Mouse (Mus musculus) heart, postnatal 36 days (tissue): ENCODE results near the gene Dlk1. TPM values are rescaled to one million over a fixed set of nuclear protein-coding genes. Genes with fewer than 3 reads are reported as not detected.

Experiments
- total RNA-seq, 2 experiments: library from RNA; stranded (reverse); gene quantifications; 2 replicates each; pipeline ENCODE4 v1.2.3; 2021

Gene Dlk1
- total RNA-seq, 2 experiments from 2014 or later: 0.22 to 1.00 TPM

Other genes starting within 250 kb of the Dlk1 start
- gene Rtl1, start 147.5 kb downstream of the Dlk1 start, total RNA-seq: under 1 TPM; 0.05 to 0.14 TPM